ENCODE assay signal across 14 mouse cellular contexts in genomic region chr5:130712281-130712680, GRCm38 (mm10).
"Had no signal": no experiment of that assay in that cellular context is flagged by ENCODE, and none has a peak within 500 bp of the region (broad histone marks: within the 10 kb centered on the region; RNA-seq: fewer than 3 reads in every experiment).

No protein-coding gene starts in this region.

- H3K9ac ChIP-seq: limb, embryonic 13.5 days; liver, embryonic 15.5 days; lung, embryonic 14.5 days; neural tube, embryonic 15.5 days had no signal

- ATAC-seq: hindbrain, postnatal 0 days had no signal

- H3K9me3 ChIP-seq: limb, embryonic 13.5 days; liver, embryonic 15.5 days; neural tube, embryonic 15.5 days had no signal

- H3K36me3 ChIP-seq: limb, embryonic 13.5 days; liver, embryonic 15.5 days; neural tube, embryonic 15.5 days had no signal

- H3K4me2 ChIP-seq: limb, embryonic 13.5 days; liver, embryonic 15.5 days; lung, embryonic 14.5 days; midbrain, embryonic 11.5 days; neural tube, embryonic 15.5 days had no signal

- DNase-seq: kidney, adult 11 months; kidney, postnatal 14 days; left cerebral cortex, postnatal 4 days; lung, embryonic 14.5 days; lung, postnatal 10 days; right cerebral cortex, postnatal 14 days; thymus, postnatal 14 days had no signal

- H3K27me3 ChIP-seq: limb, embryonic 13.5 days; liver, embryonic 15.5 days; megakaryocyte, embryonic 14.5 days; neural tube, embryonic 15.5 days had no signal

- H3K4me1 ChIP-seq: limb, embryonic 13.5 days; liver, embryonic 15.5 days; megakaryocyte, embryonic 14.5 days had no signal

- H3K4me3 ChIP-seq: limb, embryonic 13.5 days; liver, embryonic 15.5 days; neural tube, embryonic 15.5 days had no signal

- H3K27ac ChIP-seq: hindbrain, postnatal 0 days; limb, embryonic 13.5 days; liver, embryonic 15.5 days; macrophage; neural tube, embryonic 15.5 days had no signal
